Mouse (Mus musculus) v-Abl transformed pro-B cells (cell line): Measurements from ENCODE around the gene Gm2a.

Source experiments
- in situ Hi-C, 2 experiments: fragments of 400-800 bp; cut with MboI; formaldehyde crosslinking; loops; one replicate each; pipeline ENCODE4 v1.15.1; 2025; ENCODE audit not compliant: unreplicated experiment in 2 of 2

Gene Gm2a

GRCm38 (mm10) chr11:55127937-55128336, 30.0 kb downstream of the Gm2a start:
- in situ Hi-C loops = no loop called here

GRCm38 (mm10) chr11:55128411-55128810, 30.5 kb downstream of the Gm2a start:
- in situ Hi-C loops = no loop called here

GRCm38 (mm10) chr11:55131077-55131742, 33.3 kb downstream of the Gm2a start:
- in situ Hi-C loops = no loop called here

- in situ Hi-C loops = no loop called here
Measured at GRCm38 (mm10) chr11:55131946-55132345, 34.0 kb downstream of the Gm2a start.

GRCm38 (mm10) chr11:55133204-55133603, 35.3 kb downstream of the Gm2a start:
- in situ Hi-C loops = no loop called here

GRCm38 (mm10) chr11:55134407-55134806, 36.5 kb downstream of the Gm2a start:
- in situ Hi-C loops = no loop called here

GRCm38 (mm10) chr11:55134871-55135270, 37.0 kb downstream of the Gm2a start:
- in situ Hi-C loops = no loop called here

GRCm38 (mm10) chr11:55136770-55137547, 39.0 kb downstream of the Gm2a start:
- in situ Hi-C loops = no loop called here

- in situ Hi-C loops = no loop called here
Measured at GRCm38 (mm10) chr11:55137646-55138045, 39.7 kb downstream of the Gm2a start.

GRCm38 (mm10) chr11:55141502-55141901, 43.6 kb downstream of the Gm2a start:
- in situ Hi-C loops = no loop called here

- in situ Hi-C loops = no loop called here
Measured at GRCm38 (mm10) chr11:55144011-55144410, 46.1 kb downstream of the Gm2a start.

GRCm38 (mm10) chr11:55146855-55147254, 48.9 kb downstream of the Gm2a start:
- in situ Hi-C loops = no loop called here

- in situ Hi-C loops = no loop called here
Measured at GRCm38 (mm10) chr11:55147423-55147822, 49.5 kb downstream of the Gm2a start.

- in situ Hi-C loops = no loop called here
Measured at GRCm38 (mm10) chr11:55148461-55148860, 50.5 kb downstream of the Gm2a start.

GRCm38 (mm10) chr11:55151608-55152007, 53.7 kb downstream of the Gm2a start, which contains the start of gene Slc36a3:
Gene Slc36a3 (minus strand): TSS chr11:55151708.
- in situ Hi-C loops = loop anchor here (10.0 to 25.0 kb wide), 2 partner anchors 277 to 464 kb away; no protein-coding TSS in a partner anchor

- in situ Hi-C loops = loop anchor here (5.0 to 25.0 kb wide), 6 partner anchors 67 to 467 kb away; no protein-coding TSS in a partner anchor
Measured at GRCm38 (mm10) chr11:55154398-55155069, 56.6 kb downstream of the Gm2a start.

- in situ Hi-C loops = loop anchor here (5.0 to 25.0 kb wide), 6 partner anchors 68 to 468 kb away; no protein-coding TSS in a partner anchor
Measured at GRCm38 (mm10) chr11:55155070-55155421, 57.1 kb downstream of the Gm2a start.

GRCm38 (mm10) chr11:55158785-55159359, 61.0 kb downstream of the Gm2a start:
- in situ Hi-C loops = loop anchor here (5.0 to 25.0 kb wide), 6 partner anchors 72 to 472 kb away; no protein-coding TSS in a partner anchor
